Mouse (Mus musculus) cerebellum, adult 2 months (tissue): Measurements from ENCODE around the gene Gapvd1.

Experiments used
- CTCF ChIP-seq: fragments of 200-500 bp; IDR thresholded peaks from 2 replicates; pipeline ENCODE4 v1.5.1; 2011; ENCODE audit warnings: low read depth, mild to moderate bottlenecking, control low read depth, low read length, moderate library complexity, borderline replicate concordance; ENCODE audit not compliant: insufficient read depth
- POLR2A ChIP-seq: fragments of 200-500 bp; IDR thresholded peaks from 2 replicates; pipeline ENCODE4 v1.6.1; 2011; ENCODE audit warnings: low read length, control low read depth, borderline replicate concordance; ENCODE audit not compliant: insufficient read depth

DNA sequence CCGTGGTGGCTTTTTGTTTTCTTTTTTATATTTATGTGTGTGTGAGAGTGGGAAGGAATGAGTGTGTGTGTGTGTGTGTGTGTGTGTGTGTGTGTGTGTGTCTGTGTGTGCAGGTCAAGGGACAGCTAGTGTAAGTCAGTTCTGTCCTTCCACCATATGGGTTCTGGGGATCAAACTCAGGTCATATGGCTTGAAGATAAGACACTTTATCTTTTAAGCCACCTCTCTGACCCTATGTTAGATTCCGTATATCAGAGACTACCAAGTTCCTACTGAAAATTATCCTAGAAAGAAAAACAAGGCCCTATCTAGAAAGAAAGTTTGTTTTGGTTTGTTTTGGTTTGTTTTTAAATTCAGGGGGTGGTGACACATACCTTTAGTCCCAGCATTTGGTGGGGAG, 7.1 kb upstream of the Gapvd1 start:
- TF ChIP-seq CTCF (no peak), POLR2A (no peak)
